In the genomic region with DNA sequence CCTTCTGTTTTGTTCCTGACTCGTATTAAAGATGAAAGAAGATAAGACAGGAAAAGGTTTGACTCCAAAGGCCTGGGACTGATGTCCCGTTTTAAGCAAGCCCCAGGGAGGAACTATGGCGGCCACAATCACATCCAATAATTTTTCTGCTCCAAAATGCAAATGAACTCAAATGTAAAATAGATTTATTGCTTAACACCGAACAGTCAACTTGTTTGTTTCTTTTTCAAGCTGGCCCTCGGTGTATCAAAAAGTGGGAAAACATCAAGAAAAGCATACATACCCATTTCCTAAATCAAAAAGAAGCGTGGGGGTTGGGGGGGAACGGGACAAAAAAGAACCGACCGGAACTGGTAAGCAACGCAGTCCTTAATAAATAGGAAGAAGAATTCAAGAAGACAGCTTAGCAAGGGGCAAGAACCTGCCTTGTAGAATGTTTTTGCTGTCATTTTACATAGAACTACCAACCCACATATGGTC, we compare ENCODE assay signal across 8 mouse cellular contexts. TPM values are rescaled to one million over a fixed set of nuclear protein-coding genes. Genes with fewer than 3 reads are reported as not detected.
DNase-seq lines count a peak whose midpoint lies in the region; ATAC-seq and TF ChIP-seq lines count a peak whose summit lies in the region.

No protein-coding gene starts in this region.

- TF ChIP-seq CTCF in kidney, postnatal 0 days (IDR thresholded peaks at IDR 0.05; ENCODE audit: low read depth), result no peak
- no peak for TF ChIP-seq CTCF in bone marrow macrophage, adult 2 months (IDR thresholded peaks at IDR 0.05; ENCODE audit: low read depth, low read length)

- H3K9ac ChIP-seq in kidney, postnatal 0 days (ENCODE audit: low read depth, low read length), result no peak overlapping the region; the same call in 1 of the 2 replicates
- no peak overlapping the region; the same call in 1 of the 2 replicates for H3K9ac ChIP-seq in hindbrain, embryonic 13.5 days
- H3K9ac ChIP-seq in midbrain, embryonic 15.5 days, result peak overlapping the region; percentile 12; the same call in 1 of the 2 replicates

- H3K36me3 ChIP-seq in kidney, postnatal 0 days (ENCODE audit: insufficient read depth, low read length), result no peaks in the 10 kb centered on the region
- no peaks in the 10 kb centered on the region for H3K36me3 ChIP-seq in hindbrain, embryonic 13.5 days
- no peaks in the 10 kb centered on the region for H3K36me3 ChIP-seq in midbrain, embryonic 15.5 days (replicated peaks)

- 6% methylated on average over 10 of the region's 10 CpGs for WGBS in kidney, postnatal 0 days
- 4% methylated on average over 10 of the region's 10 CpGs for WGBS in hindbrain, embryonic 13.5 days
- 5% methylated on average over 10 of the region's 10 CpGs for WGBS in midbrain, embryonic 15.5 days

- no peaks in the 10 kb centered on the region for H3K27me3 ChIP-seq in kidney, postnatal 0 days (ENCODE audit: insufficient read depth, low read length)
- H3K27me3 ChIP-seq in hindbrain, embryonic 13.5 days, result peaks cover 5% of the 10 kb centered on the region; the same call in 1 of the 2 replicates
- no peaks in the 10 kb centered on the region; the same call in 1 of the 2 replicates for H3K27me3 ChIP-seq in midbrain, embryonic 15.5 days (replicated peaks)

- H3K4me2 ChIP-seq in kidney, postnatal 0 days (ENCODE audit: low read length), result peak overlapping the region; percentile 79
- peak overlapping the region; percentile 70 for H3K4me2 ChIP-seq in hindbrain, embryonic 13.5 days
- peak overlapping the region; percentile 65 for H3K4me2 ChIP-seq in midbrain, embryonic 15.5 days

- no peak for TF ChIP-seq POLR2A in bone marrow macrophage, adult 2 months (IDR thresholded peaks at IDR 0.05; ENCODE audit: borderline replicate concordance, low read depth, low read length)

- peaks cover 27% of the 10 kb centered on the region for H3K4me1 ChIP-seq in kidney, postnatal 0 days (replicated peaks; ENCODE audit: insufficient read depth, low read length)
- H3K4me1 ChIP-seq in bone marrow macrophage, adult 2 months (ENCODE audit: control insufficient read depth, insufficient read depth, low read length), result peaks cover 26% of the 10 kb centered on the region
- peaks cover 52% of the 10 kb centered on the region for H3K4me1 ChIP-seq in hindbrain, embryonic 13.5 days (replicated peaks)
- H3K4me1 ChIP-seq in midbrain, embryonic 15.5 days, result peaks cover 50% of the 10 kb centered on the region

- peak; percentile 47 for DNase-seq in kidney, postnatal 0 days (ENCODE audit: low spot score)
- no peak for DNase-seq in kidney, adult 11 months
- DNase-seq in urinary bladder, postnatal 4 days (ENCODE audit: low spot score in 2 of 2), result no peak
- DNase-seq in frontal cortex, postnatal 10 days (ENCODE audit: low spot score in 2 of 2), result no peak
- DNase-seq in left cerebral cortex, adult 8-10 months (ENCODE audit: low spot score in 2 of 2), result no peak

- ATAC-seq in kidney, postnatal 0 days (replicated peaks; ENCODE audit: low FRiP score, low read depth), result no peak
- no peak for ATAC-seq in hindbrain, embryonic 13.5 days (ENCODE audit: low FRiP score)
- no peak for ATAC-seq in midbrain, embryonic 15.5 days (replicated peaks)

- H3K4me3 ChIP-seq in kidney, postnatal 0 days (replicated peaks; ENCODE audit: low read depth, low read length), result peak overlapping the region; percentile 80
- peak overlapping the region; percentile 77 for H3K4me3 ChIP-seq in bone marrow macrophage, adult 2 months (ENCODE audit: insufficient read depth, low read length)
- peak overlapping the region; percentile 80 for H3K4me3 ChIP-seq in hindbrain, embryonic 13.5 days
- H3K4me3 ChIP-seq in midbrain, embryonic 15.5 days, result peak overlapping the region; percentile 65

- H3K9me3 ChIP-seq in kidney, postnatal 0 days (replicated peaks; ENCODE audit: low read length), result no peaks in the 10 kb centered on the region
- H3K9me3 ChIP-seq in hindbrain, embryonic 13.5 days, result no peaks in the 10 kb centered on the region
- H3K9me3 ChIP-seq in midbrain, embryonic 15.5 days, result no peaks in the 10 kb centered on the region

- H3K27ac ChIP-seq in kidney, postnatal 0 days, result peak overlapping the region; percentile 90
- peak overlapping the region; percentile 97 for H3K27ac ChIP-seq in bone marrow macrophage, adult 2 months (ENCODE audit: insufficient read depth, low read depth, low read length)
- H3K27ac ChIP-seq in hindbrain, embryonic 13.5 days, result 0 out of 2 replicates have a peak overlapping the region, but pooled peaks have one; percentile 40
- H3K27ac ChIP-seq in midbrain, embryonic 15.5 days, result peak overlapping the region; percentile 30; the same call in 1 of the 2 replicates

RNA-seq across cellular contexts. Expression of a gene that starts 15.9 kb away (rescaled TPM):
- polyA plus RNA-seq in kidney, postnatal 0 days (2015; fragmentation: Nextera tagmentation; extraction: Ambion mirVana), result 3.7 and 4.0 TPM in 2 replicates
- 44.0 and 45.3 TPM in 2 replicates for polyA plus RNA-seq in bone marrow macrophage, adult 2 months (2012; ENCODE audit: insufficient read depth, insufficient read length, missing spikeins)
- polyA plus RNA-seq in hindbrain, embryonic 13.5 days (2015; fragmentation: Nextera tagmentation; extraction: Ambion mirVana), result 1.9 and 2.3 TPM in 2 replicates
- 1.4 TPM in 2 replicates for polyA plus RNA-seq in midbrain, embryonic 15.5 days (2015; fragmentation: Nextera tagmentation; extraction: Ambion mirVana)
- total RNA-seq in left cerebral cortex, adult 8-10 months (2022), result 1 to 10 TPM; 2.5 to 4.4 (median 3.3) TPM

Comparison
In these comparisons a context has a peak if more than half of its experiments do, and no peak if none do; other contexts are left out.
1. H3K27ac ChIP-seq: peak in every context shown above with its lines; median percentile 97 in bone marrow macrophage, adult 2 months; 90 in kidney, postnatal 0 days; 40 in hindbrain, embryonic 13.5 days; 30 in midbrain, embryonic 15.5 days.